Mouse (Mus musculus) limb, embryonic 10.5 days (tissue): Measurements from ENCODE around the gene Impg1. TPM values are rescaled to one million over a fixed set of nuclear protein-coding genes. Genes with fewer than 3 reads are reported as not detected.

ENCODE experiments used
- DNase-seq: peaks from one replicate; pipeline ENCODE4 v3.0.0-alpha.2; 2017; ENCODE audit warnings: low spot score
- H3K27ac ChIP-seq: fragments of 300-500 bp; sonication (generic); 2 replicates; pipeline ENCODE4 v1.5.1; 2016; ENCODE audit warnings: mild to moderate bottlenecking
- H3K27me3 ChIP-seq: fragments of 300-500 bp; sonication (generic); 2 replicates; pipeline ENCODE4 v1.6.1; 2016; ENCODE audit warnings: low read depth, mild to moderate bottlenecking; ENCODE audit not compliant: poor library complexity, severe bottlenecking
- H3K36me3 ChIP-seq: fragments of 300-500 bp; sonication (generic); 2 replicates; pipeline ENCODE4 v1.6.1; 2016; ENCODE audit warnings: mild to moderate bottlenecking, moderate library complexity
- H3K4me1 ChIP-seq: fragments of 300-500 bp; sonication (generic); 2 replicates; pipeline ENCODE4 v1.6.1; 2016
- H3K4me3 ChIP-seq: fragments of 300-500 bp; sonication (generic); 2 replicates; pipeline ENCODE4 v1.5.1; 2016; ENCODE audit warnings: mild to moderate bottlenecking, moderate library complexity
- H3K9me3 ChIP-seq: fragments of 300-500 bp; sonication (generic); replicated peaks from 2 replicates; pipeline ENCODE4 v1.6.1; 2016; ENCODE audit warnings: mild to moderate bottlenecking
- WGBS: fragments of 180-500 bp; shearing (Covaris S2); methylation state at CpG from one replicate; pipeline ENCODE4 v1.1.7; 2016; 5-methylcytosine and 5-hydroxymethylcytosine counted together
- polyA plus RNA-seq: library from polyadenylated mRNA; unstranded; fragments of >200 nt; fragmentation: Nextera tagmentation; extraction: Ambion mirVana; gene quantifications from 2 replicates; pipeline ENCODE4 v1.2.1, GENCODE M21; 2016

The Impg1 gene
- not detected in 2 replicates for polyA plus RNA-seq

DNA sequence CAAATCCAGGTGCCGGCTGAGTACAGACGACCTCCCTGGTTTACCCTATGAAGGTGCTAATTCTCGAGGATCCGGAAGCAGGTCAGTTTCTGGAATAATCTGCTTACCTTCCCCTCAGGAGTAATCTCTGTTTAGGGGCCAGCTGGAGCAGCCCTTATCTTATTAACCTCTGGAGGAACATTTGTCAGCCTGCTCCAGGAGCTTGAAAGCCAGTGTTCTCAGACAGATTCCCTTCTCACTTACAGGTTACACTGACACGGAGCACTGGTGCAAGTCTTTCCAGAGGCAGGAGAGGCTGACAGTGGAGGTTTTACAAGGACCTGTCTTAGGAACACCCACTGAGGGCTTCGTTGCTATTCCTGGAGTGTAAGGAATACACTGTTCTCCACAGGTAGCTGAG lies at the start of gene Impg1:
Impg1 (minus strand) TSS at position 101 of the 400 bp plus-strand sequence.
- no peaks in the 10 kb centered on the region for H3K36me3 ChIP-seq
- no peaks in the 10 kb centered on the region for H3K9me3 ChIP-seq
- H3K4me3 ChIP-seq, result no peak within 1 kb of the TSS
- DNase-seq, result no peak
- no peaks in the 10 kb centered on the region for H3K4me1 ChIP-seq
- 56% methylated on average over 6 of the region's 6 CpGs for WGBS
- H3K27ac ChIP-seq, result no peak within 1 kb of the TSS
- no peaks in the 10 kb centered on the region for H3K27me3 ChIP-seq

DNA sequence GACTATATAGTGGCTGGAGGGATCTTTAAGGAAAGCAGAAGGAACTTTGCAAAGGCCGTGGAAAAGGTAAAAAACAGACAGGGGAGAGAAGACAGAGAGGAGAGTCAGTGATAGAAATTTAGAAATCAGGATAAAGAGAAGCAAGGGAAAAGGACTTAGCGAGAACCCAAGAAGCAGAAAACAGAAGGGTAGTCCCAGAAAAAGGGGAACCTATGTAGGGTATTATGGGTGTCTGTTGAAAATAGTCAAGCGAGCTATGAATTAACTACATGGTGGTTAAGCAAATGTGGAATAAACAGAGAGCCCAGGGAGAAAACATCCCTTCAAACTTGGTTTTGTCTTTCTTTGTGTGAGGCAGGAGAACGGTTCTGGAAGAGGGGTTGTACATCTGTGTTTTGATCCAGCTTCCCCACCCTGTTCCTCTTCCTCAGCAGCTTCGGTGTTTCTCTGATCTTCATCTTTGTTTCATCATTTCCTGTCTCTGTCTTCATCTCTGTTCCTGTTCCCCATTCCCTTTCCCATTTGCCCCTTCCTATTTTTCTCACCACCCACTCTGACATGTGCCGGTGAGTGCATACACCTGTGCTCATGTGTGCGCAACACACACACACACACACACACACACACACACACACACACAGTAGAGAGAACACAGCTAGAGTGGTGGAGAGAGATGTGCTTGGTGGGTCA lies 44.3 kb upstream of the Impg1 start:
- DNase-seq, result no peak
- no peak overlapping the region for H3K27ac ChIP-seq
- H3K27me3 ChIP-seq, result no peaks in the 10 kb centered on the region
- WGBS, result 89% methylated on average over 7 of the region's 7 CpGs
- no peaks in the 10 kb centered on the region for H3K36me3 ChIP-seq
- H3K4me1 ChIP-seq, result no peaks in the 10 kb centered on the region
- H3K4me3 ChIP-seq, result no peak overlapping the region
- no peaks in the 10 kb centered on the region for H3K9me3 ChIP-seq

DNA sequence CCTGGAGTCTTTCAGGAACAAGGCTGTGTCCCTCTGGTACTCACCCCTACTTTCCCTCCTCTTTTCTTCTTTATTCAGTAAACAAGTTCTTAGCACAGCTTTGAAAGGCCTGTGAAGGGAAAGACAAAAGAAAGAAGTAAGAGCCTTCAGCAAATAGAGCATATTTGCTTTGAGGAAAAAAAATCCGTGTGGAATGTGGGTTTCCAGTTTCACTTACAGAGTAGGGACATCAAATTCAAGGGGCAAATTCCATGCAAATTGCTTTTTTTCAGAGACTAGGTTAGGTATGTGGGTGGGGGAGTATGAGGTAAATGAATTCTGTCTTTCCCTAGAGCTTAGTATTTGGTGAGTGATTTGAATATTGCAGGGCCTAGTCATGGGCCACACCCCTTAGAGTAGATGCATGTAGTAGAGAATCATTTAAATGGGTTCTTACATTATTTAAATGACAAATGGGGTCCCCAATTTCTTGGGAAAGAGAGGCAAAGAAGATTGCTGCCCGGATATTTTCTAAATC lies 39.3 kb upstream of the Impg1 start:
- Histone ChIP-seq H3K27me3 (no peaks in the 10 kb centered on the region), H3K9me3 (no peaks in the 10 kb centered on the region), H3K4me3 (no peak overlapping the region), H3K27ac (no peak overlapping the region), H3K4me1 (no peaks in the 10 kb centered on the region), H3K36me3 (no peaks in the 10 kb centered on the region)
- 53% methylated on average over 2 of the region's 2 CpGs for WGBS
- DNase-seq, result no peak

DNA sequence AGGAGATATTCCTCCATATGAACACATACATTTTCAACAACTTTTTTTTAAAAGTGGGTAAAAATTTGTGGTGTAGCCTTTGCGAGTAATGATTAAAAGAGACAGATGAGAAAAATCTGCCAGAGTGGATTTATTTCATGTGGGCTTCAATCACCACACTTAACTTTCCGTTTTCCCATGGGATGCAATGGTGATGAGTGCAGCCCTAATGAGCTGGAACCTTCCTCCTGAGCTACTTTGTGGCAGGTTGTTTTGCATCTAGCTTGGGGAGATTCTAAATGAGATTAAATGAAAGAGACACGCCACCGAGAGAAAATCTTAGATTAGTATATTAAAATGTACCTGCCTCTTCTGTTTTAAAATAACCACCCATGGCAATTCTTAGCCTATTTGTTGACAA lies 26.3 kb upstream of the Impg1 start:
- no peak overlapping the region for H3K27ac ChIP-seq
- no peaks in the 10 kb centered on the region for H3K27me3 ChIP-seq
- WGBS, result 87% methylated on average over 4 of the region's 4 CpGs
- no peak overlapping the region for H3K4me3 ChIP-seq
- no peak for DNase-seq
- no peaks in the 10 kb centered on the region for H3K9me3 ChIP-seq
- no peaks in the 10 kb centered on the region for H3K4me1 ChIP-seq
- H3K36me3 ChIP-seq, result no peaks in the 10 kb centered on the region

DNA sequence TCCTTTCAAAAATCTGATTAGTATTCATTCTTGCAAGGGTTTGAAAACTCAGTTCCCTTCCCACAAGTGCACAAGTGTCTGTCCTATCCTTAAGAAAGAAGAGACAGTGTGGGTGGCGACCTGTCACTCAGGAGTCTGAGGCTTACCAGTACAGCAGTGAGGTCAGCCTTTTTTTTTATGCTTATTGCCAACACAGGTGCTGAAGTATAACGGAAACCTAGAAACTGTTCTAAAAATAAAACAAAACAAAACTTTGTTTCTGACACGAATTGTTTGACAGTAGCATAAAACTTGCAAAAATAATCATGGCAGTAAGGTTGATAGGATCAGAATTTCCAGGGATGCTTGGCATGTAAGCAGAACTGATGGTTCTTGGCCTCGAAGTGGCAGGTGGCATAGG lies 4.9 kb downstream of the Impg1 start:
- 85% methylated on average over 4 of the region's 4 CpGs for WGBS

DNA sequence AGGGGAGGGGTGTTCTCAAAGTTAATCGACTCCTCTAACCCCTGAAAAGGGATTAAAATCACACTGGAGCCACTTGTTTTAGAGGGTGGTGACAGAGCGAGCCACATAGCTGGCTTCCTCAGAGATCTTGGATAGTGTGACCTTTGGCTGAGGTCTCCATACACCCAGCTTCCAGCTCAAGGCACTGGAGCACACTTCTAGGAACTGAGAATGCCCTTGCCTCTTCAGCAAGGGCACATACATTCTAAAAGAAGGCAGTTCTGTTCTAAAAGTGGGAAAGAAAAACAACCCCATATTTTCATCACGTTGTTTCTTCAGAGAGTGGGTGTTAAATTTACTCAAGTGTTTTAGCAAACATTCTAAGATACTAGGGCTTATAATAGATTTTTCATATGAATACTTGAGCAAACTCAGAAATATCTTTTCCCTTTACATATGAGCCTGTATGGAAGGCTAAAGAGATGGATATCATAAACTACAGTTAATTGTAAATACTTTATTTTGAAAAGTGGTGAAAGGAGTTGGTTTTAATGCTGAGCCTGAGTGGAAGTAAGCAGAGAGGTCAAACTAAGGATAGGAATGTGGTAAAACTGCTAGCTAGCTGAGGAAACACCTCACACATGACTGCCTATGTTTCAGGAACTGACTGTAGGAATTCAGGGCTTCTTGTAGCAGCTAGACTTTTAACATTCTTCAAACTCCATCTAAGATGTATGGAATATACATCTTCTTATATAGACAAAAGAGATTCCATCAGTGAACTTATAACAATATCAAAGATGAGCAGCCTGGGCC lies 14.6 kb downstream of the Impg1 start:
- no peaks in the 10 kb centered on the region for H3K9me3 ChIP-seq
- H3K4me1 ChIP-seq, result no peaks in the 10 kb centered on the region
- no peaks in the 10 kb centered on the region for H3K27me3 ChIP-seq
- no peak overlapping the region for H3K27ac ChIP-seq
- H3K4me3 ChIP-seq, result no peak overlapping the region
- no peaks in the 10 kb centered on the region for H3K36me3 ChIP-seq
- WGBS, result 66% methylated on average over 3 of the region's 3 CpGs
- DNase-seq, result no peak

More for the DNA sequence above, 4.9 kb downstream of the Impg1 start:
- no peaks in the 10 kb centered on the region for H3K36me3 ChIP-seq
- H3K9me3 ChIP-seq, result no peaks in the 10 kb centered on the region
- no peaks in the 10 kb centered on the region for H3K4me1 ChIP-seq
- H3K27ac ChIP-seq, result no peak overlapping the region
- DNase-seq, result no peak
- H3K27me3 ChIP-seq, result no peaks in the 10 kb centered on the region
- H3K4me3 ChIP-seq, result no peak overlapping the region

DNA sequence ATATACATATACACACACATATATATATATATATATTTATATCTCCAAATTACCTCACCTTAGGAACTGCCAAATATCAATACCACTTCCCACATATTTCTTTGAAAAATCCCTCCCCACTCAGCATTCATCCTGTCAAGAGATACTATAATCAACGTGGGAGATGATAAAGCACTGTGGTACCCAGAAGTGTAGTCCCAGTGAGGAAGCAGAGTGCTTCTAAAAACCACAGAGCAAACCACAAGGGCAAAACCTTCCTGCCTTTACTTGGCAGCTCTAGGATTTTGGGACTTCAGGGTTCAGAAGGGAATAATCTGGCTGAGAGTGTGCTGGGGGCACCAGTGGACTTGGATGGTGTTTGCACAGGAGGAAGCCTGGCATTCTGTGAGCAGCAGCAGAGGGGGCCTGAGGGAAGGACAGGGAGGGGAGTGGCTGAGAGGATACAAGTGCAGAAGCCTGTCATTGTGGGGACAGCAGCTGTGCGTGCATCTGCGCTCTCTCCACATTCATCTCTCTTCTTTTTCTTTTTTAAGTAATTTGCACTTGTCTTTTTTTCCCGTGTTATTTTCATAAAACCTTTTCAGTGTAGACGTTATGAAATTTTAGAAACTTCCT lies 24.1 kb downstream of the Impg1 start:
- no peaks in the 10 kb centered on the region for H3K9me3 ChIP-seq
- no peaks in the 10 kb centered on the region for H3K27me3 ChIP-seq
- no peak overlapping the region for H3K27ac ChIP-seq
- H3K36me3 ChIP-seq, result no peaks in the 10 kb centered on the region
- DNase-seq, result no peak
- H3K4me1 ChIP-seq, result no peaks in the 10 kb centered on the region
- WGBS, result 74% methylated on average over 5 of the region's 5 CpGs
- H3K4me3 ChIP-seq, result no peak overlapping the region

DNA sequence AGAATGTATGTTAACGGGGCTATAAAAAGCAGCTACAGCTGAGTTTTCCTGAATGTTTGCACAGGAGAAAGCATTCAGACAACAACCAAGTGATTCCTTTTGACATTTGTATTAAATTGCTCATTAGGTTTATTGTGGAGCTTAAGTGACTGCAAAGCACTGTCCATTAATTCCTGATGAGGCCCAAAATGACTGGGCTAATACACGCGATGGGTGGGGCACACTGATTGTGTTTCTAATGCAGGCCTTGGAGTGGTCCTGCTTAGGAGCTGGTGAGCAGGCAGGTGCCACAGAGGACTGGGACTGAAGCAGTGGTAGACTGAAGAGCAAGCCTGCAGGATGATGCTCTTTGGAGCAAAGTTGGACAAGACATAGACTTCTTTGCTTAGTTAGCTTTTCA lies 73.9 kb downstream of the Impg1 start:
- Histone ChIP-seq H3K27me3 (no peaks in the 10 kb centered on the region), H3K4me3 (no peak overlapping the region), H3K9me3 (no peaks in the 10 kb centered on the region), H3K27ac (no peak overlapping the region), H3K4me1 (0 out of 2 replicates have a peak, but pooled peaks cover 9% of the 10 kb centered on the region), H3K36me3 (no peaks in the 10 kb centered on the region)
- no peak for DNase-seq
- WGBS, result 83% methylated on average over 3 of the region's 3 CpGs

DNA sequence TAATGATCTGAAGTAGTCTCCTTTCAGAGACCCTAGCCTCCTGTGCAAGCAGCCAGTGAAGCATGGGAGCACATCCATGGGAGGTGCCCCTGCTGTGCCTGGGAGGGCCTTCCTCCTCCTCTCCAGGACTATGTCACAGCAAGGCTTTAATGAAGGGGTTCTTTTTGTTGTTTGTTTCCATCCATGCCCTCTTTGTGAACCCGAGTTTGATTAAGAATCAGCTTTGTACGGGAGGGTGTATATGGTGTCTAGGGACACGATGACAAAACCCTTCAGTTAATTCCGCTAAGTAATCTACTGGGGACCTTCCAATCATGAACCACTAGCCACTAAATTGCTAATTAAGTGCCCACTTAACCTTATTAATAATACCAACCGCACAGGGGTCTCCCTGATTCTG lies 74.3 kb downstream of the Impg1 start:
- WGBS, result 71% methylated on average over 5 of the region's 5 CpGs

DNA sequence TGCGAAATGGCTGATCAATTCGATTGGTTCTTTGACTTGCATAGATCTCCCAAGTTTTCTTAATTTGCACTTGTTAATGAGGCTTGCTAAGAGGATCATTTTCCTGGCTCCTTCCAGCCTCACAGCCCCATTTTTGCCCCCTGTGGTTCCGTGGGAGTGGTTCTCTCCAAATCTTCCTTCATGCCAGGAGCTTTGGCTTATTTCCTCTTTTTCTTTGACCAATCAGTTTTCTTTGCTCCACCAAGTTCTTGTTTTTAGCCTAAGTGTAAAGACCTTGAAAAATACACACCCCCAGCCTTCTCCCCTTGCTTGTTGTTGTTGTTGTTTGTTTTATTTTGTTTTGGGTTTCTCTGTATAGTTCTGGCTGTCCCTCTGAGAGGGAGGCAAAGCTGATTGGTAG lies 77.4 kb downstream of the Impg1 start:
- Histone ChIP-seq H3K27me3 (no peaks in the 10 kb centered on the region), H3K4me1 (0 out of 2 replicates have a peak, but pooled peaks cover 9% of the 10 kb centered on the region), H3K36me3 (no peaks in the 10 kb centered on the region), H3K4me3 (no peak overlapping the region), H3K27ac (no peak overlapping the region), H3K9me3 (no peaks in the 10 kb centered on the region)
- DNase-seq, result no peak
- WGBS, result 85% methylated on average over 3 of the region's 3 CpGs

More for the DNA sequence above, 74.3 kb downstream of the Impg1 start:
- Histone ChIP-seq H3K27me3 (no peaks in the 10 kb centered on the region), H3K4me1 (0 out of 2 replicates have a peak, but pooled peaks cover 9% of the 10 kb centered on the region), H3K36me3 (no peaks in the 10 kb centered on the region), H3K27ac (no peak overlapping the region), H3K9me3 (no peaks in the 10 kb centered on the region), H3K4me3 (no peak overlapping the region)
- no peak for DNase-seq

DNA sequence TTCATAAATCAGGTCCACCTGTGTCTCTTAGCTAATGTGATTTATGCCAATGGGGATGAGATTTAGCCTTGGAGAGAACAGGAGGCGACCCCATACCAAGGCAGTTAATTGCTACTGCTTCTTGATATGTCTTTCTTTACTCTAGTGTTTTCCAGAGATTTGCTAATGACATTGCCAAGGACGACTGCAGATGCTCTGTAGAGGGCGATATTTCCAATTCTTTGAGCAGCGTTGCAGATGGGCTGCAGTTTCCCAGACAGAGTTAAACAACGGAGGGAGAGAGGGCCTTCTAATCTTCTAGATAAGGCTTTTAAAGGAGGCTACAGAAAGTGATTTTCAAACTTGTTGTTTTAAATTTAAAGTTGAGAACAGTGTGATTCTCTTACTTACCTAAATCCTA lies 78.8 kb downstream of the Impg1 start:
- Histone ChIP-seq H3K27me3 (no peaks in the 10 kb centered on the region), H3K4me3 (no peak overlapping the region), H3K36me3 (no peaks in the 10 kb centered on the region), H3K27ac (no peak overlapping the region), H3K9me3 (no peaks in the 10 kb centered on the region), H3K4me1 (0 out of 2 replicates have a peak, but pooled peaks cover 9% of the 10 kb centered on the region)
- no peak for DNase-seq
- 34% methylated on average over 5 of the region's 5 CpGs for WGBS

DNA sequence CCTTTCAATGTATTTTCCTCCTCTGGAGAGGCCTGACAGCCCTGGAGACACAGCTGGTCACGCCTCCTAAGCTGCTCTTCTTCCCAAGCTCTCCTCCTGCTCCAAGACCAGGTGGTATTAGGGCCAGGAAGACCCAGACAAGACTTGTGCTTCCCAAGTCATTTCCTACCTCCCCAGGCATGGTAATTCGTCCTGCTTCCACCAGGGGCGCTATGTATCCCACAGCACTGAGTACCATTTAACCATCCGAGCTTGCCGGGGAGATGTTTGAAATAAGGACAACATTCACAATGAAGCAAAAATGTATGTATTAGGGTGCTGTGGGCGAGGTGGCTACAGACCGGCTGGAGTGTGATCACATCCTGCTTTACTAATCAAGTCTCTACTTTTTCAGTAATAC lies 79.3 kb downstream of the Impg1 start:
- whole genome bisulfite sequencing, result 47% methylated on average over 7 of the region's 7 CpGs
- no peaks in the 10 kb centered on the region for H3K36me3 ChIP-seq
- 0 out of 2 replicates have a peak, but pooled peaks cover 4% of the 10 kb centered on the region for H3K4me1 ChIP-seq
- peak; percentile 40 for DNase-seq
- no peaks in the 10 kb centered on the region for H3K9me3 ChIP-seq
- no peaks in the 10 kb centered on the region for H3K27me3 ChIP-seq
- H3K4me3 ChIP-seq, result no peak overlapping the region
- H3K27ac ChIP-seq, result no peak overlapping the region

DNA sequence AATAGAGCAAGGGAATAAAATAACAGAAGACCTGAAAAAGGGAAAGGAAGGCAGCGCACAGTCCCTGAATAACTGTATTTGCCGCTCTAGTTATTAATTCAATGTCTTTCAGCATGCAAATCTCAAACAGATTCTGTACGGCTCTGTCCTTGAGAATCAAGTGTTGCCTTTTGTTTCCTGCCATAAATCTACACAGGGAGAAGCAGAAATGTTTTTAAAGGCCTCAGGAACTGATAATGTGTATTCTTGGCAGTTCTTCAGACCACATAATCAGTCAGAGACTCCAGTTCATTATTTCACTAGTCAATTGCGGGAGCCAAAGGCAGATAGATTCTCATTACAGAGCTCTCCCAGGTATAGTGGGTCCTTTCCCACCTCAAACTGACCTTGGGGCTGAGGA lies 82.6 kb downstream of the Impg1 start:
- Histone ChIP-seq H3K27me3 (no peaks in the 10 kb centered on the region), H3K27ac (no peak overlapping the region), H3K4me1 (no peaks in the 10 kb centered on the region), H3K4me3 (no peak overlapping the region), H3K9me3 (no peaks in the 10 kb centered on the region), H3K36me3 (no peaks in the 10 kb centered on the region)
- DNase-seq, result no peak
- WGBS, result 87% methylated on average over 4 of the region's 4 CpGs
